Mouse (Mus musculus) frontal cortex, adult (tissue): ENCODE measurements around the gene Cyp2d11.

ENCODE experiments used
- ATAC-seq: cut with Nextera tagmentation; 2 replicates; pipeline ENCODE4 v1.9.2; 2017; ENCODE audit warnings: mild to moderate bottlenecking, moderate library complexity, mixed read lengths; ENCODE audit not compliant: low TSS enrichment

The Cyp2d11 gene

DNA sequence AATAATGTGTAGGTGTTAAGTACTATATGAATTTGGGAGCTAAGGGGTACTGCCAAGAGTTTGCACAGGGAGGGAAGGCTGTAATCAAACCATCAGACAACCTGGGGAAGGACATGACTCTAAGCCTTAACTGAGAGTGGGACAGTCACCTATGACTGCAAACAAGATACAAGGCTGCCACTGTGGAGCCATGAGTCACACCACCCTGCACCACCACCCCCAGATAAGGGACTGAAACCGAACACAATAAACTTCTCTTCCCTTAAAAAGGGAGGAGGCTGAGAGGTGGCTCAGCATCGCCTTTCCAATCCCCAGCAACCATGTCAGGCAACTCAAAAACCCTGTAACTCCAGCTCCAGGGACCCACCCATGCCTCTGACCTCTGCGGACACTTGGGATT is 42.3 kb downstream of the Cyp2d11 start:
- no peak for ATAC-seq

DNA sequence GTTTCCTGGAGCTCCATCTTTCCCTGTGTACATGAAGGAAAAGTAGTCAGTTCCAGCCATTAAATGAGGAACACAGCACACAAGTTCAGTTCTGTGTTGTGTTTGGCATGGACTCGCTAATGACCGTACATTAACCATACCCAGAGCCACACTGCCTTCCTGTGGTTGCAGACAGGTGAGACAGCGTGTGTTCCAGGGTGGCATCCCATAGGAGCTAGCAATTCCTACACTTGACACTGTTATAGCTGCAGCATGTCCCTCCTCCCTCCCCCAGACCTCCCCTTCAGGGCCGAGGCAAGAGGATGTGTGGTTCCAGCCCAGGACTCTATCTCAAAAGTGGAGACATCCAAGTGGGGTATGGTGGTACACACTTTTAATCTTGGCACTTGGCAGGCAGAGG is 43.5 kb downstream of the Cyp2d11 start:
- no peak for ATAC-seq

DNA sequence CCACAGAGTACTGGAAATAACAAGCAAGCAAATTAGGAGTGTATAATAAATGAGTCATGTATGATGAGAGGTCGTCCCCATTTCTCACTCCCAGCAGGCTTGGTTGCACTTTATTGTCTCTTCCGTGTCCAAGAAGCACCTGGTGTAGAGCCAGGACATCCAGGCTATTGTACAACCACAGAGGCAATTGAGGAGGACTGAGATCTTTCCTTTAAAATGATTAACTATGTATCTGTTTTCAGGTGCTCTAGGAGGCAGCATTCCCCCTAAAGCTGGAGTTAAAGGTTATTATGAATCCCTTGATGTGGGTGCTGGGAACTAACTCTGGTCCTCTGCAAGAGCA is 44.9 kb downstream of the Cyp2d11 start:
- no peak for ATAC-seq

DNA sequence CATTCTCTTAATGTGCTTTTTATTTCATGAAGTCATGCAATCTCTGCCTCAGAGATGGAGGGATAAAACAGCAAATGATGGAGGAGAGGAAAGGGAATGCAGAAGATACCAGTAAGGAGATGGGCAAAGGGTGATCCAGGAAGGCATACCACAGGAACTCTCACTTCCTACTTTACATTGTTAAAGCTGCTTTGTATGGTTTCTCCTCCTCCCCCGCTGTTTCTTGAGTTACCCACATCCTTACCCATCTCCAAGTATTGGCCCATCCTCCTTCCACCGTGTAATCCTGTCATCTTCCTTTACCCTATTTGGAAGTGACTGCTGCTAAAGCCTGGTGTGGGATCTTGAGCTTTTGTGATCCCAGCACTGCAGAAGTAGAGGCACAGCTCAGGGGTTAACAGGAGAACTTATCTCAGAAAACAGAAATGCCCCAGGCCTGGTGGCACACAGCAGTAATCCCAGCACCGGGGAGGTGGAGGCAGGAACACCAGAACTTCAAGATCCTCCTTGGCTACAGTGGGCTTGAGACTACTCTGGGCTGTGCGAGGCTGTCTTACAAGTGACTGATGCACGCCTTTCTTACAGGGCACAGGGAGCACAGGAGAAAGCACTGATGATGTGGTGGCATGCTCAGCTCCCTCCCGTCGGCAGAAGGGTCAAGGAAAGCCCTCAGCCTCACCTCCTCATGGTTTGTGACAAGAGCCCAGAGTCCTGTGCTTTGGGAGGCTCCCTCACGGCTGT is 45.4 kb downstream of the Cyp2d11 start:
- ATAC-seq: no peak

DNA sequence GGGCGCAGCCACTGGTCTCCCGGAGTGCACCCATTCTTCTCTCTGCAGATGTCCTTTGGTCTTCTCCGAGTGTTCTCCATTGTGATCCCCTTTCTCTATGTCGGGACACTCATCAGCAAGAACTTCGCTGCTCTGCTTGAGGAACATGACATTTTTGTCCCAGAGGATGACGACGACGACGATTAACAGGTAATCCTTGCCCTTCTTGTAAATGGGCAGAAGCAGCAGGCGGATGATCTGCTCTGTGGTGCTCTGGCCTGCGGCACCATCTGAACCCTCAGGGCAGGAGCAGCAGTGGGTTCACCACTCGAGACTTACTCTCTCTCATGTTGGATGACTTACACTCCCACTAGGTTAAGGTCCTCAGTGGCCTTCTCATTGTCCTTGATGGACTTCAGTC is 46.0 kb downstream of the Cyp2d11 start:
- ATAC-seq: no peak

DNA sequence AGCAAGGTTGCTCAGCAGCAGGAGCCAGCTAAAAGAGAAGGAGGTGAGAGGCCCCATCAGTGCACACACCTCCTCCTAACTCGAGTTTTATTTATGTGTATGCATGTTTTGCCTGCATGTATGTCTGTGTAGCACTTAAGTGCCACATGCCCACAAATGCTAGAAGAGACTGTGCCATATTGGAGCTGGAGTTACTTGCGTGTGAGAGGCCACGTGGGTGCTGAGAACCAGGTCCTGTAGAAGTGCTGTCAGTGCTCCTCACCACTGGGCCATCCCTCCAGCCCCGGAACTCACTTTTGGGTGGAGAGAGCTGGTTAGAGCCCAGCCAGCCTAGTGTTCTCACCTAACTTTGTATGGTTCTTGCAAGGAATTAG is 46.5 kb downstream of the Cyp2d11 start:
- no peak for ATAC-seq

DNA sequence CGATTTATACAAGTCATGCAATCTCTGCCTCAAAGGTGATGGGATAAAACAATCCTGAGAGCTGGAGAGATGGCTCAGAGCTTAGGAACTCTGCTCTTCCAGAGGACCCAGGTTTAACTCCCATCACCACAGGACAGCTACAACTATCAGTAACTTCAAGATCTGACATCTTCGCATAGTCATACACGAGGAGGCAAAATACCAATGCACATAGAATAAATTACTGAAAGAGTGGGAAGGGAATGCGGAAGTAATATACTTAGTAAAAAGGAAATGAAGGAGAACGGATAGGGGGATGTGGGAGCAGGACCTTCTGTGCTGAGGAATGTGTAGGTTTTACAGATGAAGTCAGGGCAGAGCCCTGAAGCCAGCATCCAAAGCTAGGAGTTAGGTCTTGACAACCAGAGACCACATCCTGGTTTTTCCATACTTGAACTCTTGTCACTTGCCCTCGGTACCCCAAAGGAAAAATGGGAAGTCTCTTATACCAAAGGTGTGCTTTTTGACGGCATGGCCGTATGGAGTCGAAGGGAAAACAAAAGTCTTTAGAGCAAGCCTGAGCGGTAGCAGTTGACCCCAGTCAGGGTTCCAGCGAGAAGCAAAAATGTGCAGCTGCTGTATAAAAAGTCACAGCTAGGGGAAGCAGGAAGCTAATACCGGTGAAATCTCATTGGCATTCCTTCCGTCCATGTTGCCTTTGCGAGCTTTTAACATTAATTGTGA is 47.1 kb downstream of the Cyp2d11 start:
- no peak for ATAC-seq

DNA sequence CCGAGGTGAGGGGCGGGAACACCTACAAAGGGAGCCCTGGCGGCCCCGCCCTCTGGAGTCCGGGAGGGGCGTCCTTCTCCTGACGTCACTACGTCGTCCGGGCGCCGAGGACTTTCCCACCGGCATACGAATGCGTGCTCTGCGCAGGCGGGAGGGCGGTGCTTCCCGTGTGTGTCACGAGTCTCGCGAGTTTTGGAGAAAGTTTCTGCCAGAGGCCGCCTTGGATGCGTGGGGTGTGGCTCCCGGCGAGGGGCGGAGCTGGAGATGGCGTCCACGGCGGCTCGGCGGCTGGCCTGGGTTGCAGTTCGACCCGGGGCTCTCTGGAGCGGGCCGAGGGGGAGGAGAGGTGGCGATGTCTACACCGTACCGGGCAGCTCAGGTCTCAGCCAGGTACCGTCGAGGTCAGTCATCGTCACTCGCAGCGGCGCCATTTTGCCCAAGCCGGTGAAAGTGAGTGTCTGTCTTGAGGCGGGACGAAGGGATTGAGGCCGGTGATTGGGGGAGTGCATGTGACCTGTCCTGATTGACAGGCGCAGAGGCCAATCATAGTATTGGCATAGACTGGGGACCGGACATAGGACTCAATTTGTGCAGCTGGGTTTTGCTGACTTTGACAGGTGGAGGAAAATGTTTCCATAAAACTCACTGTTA is 47.9 kb downstream of the Cyp2d11 start:
- ATAC-seq: peak; percentile 95

DNA sequence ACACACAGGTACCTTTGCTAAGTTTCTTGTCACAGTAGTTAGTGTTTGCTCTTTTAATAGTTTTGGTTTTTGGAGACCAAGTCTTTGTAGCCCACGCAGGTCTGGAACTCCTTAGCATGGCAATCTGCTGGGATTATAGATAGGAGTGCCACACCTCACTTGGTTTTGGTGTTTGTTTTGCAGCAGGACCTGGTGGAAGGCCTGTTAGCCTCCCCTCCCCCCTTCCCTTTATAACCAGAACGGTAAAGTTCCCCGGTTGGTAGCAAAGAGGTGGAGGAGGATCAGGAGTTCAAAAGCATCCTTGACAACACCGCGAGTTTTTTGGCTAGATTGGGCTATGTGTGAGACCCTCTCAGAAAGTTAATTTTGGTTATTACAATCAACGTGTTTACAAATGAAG is 48.9 kb downstream of the Cyp2d11 start:
- no peak for ATAC-seq

DNA sequence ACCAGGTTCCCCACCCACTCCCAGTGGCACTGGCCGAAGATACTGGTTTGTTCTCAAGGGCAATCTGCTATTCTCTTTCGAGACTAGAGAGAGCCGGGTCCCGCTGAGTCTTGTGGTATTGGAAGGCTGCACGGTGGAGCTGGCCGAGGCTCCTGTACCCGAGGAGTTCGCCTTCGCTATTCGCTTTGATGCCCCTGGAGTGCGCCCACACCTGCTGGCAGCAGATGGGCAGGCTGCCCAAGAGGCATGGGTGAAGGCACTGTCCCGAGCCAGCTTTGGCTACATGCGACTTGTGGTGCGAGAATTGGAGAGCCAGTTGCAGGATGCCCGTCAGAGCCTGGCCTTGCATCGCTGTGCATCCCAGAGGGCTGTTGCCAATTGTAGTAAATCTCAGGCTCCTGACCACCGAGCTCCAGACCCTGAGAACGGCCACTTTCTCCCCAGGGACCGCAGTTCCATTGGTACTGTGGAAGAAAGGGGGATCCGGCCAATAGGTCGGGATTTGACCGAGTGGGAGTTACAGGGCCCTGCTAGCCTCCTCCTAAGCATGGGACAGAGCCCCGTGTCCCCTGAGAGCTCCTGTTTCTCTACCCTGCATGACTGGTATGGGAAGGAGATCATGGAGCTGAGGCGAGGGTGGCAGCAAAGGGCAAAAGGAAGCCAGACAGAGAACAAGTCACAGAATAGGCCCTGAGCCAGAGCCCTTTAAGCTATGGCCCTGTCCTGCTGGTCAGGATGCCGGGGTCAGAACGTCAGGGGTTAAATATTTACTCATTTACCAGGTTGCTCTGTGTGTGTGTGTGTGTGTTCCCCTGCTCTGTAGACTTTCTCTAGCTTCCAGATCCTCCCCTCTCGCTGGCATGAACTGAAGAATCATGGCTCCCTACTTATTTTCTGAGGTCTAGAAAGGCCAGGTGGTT is 50.2 kb downstream of the Cyp2d11 start:
- ATAC-seq: no peak

DNA sequence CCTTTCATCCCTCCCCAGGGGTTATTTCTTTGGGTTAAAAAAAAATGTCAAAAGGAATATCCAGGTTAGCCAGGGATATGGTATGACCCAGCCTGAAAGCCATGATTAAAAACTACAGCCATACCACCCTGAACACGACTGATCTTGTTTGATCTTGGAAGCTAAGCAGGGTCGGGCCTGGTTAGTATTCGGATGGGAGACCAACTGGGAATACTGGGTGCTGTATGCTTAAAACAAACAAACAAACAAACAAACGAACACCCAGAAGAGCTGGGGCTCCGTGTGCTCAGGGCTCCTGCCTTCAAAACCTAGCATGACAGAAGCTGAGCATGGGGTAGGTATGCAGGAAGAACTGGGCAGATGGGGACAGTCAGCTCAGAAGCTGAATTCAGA is 51.3 kb downstream of the Cyp2d11 start:
- ATAC-seq: no peak

DNA sequence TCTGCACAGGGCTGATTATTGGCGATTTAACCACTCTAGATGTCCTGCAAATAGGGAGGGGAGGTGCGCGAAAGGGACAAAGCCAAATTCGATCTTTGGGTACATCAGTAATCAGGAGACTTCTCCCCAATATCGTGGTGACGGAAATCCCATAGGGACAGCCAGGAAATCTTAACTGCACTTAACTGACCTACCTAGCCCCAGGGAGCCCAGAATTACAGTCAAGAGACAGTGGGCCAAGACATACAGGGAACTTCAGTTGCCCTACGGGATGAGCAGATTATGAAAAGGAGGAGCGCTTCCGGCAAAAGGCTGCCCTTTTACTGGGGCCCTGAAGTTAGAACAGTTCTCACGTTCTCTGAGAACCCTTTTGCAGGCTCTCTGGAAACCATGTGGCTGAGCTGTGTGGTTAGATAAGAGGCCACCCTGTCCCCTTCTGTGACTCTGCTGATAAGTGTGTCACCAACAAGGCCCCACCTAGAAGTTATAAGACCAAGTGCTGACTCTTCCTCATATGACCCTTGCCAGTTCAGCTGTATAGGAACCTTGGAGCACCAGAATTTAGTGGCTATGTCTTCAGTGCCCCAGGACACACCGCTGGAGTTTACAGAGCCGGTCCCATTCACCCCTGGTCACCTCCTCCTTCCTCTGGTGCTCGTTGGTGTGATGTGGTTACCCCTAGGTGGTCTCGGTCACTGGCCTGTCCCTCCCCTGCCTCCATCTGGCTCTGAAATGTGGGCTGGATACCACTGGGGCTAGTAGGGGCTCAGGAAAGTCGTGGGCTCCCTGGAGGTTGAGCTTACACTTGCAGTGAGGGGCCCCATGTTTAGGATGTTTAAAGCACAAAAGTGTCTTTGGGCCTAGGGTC is 51.9 kb downstream of the Cyp2d11 start:
- ATAC-seq: no peak

DNA sequence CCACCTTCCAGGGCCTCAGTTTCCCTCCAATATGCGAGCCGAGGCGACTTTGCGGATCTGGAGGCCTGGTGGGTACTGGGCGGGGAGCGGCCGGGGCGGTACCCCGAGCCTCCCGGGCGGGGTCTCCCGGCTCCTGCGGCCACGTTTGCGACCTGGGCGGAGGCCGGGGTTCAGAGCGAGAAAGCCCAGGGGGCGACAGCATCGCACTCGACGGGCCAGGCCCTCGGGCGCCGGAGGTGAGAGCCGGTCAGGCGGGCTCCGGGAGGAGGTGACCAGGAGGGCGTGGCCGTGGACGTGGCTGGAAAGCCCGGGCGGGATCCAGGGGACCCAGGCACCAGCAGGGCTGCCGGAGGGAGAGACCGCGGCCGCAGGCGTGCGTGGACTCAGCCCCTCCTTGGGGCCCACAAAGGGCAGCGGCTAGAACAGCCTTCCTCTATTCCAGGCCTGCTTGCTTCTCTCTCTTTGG is 52.8 kb downstream of the Cyp2d11 start:
- no peak for ATAC-seq

DNA sequence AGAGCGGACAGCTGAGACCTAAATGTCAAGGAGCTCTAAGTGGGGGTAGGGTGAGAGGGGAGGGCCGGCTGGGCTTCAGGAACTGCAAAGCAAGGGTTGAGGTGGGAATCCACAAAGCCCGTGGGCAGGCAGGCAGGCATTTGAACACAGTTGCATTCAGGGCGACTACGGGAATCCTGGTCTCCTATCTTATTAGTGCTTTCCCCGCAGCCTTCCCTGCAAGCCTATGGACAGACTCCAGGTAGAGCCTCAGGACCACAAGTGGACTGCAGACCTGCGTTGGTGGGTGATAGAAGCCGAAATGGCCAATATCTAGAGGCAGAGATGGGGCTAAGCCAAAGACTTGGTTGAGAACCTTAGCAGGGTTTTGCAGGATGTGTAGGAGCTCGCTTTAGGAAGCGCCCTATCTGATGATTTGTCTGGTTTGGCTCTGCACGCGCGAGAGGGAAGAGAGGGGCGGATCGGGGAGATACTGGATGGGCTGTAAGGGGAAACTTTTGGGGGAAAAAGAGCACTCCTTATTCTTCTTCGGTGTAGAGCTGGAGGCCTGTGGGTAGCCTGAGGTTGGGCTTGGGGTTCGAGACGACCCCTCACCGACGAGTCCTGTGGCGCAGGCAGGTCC is 53.3 kb downstream of the Cyp2d11 start:
- no peak for ATAC-seq

DNA sequence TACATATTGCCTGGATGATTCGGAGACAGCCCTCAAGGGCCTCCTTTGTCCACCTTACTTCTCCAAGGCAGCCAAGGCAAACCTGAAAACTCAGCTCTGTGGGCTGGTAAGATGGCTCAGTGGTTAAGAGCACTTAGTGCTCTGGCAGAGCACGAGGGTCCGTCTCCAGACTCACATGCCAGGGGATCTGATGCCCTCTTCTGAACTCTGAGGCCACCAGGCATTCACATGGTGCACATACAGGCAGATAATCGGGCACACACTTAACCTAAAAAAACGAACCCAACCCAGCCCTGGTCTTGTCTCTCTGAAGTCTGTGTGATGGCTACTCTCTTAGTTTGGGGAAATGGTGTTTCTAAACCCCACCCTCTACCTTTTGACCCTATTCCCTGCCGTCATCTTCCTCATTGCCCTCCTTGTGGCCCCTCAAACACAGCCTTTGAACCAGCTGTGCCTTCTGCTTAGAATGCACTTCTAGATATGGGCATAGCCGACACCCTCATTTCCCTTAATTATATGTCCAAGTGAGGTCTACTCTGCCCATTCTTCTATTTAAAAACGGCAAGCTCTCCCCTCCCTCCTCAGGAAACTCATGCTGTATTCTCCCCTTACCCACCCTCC is 54.1 kb downstream of the Cyp2d11 start:
- ATAC-seq: no peak
